Mouse (Mus musculus) mesoderm, embryonic 11.5 days (tissue): ENCODE measurements around the gene Rhot2.

Experiments used
- DNase-seq: peaks from one replicate; pipeline ENCODE4 v3.0.0-alpha.2; 2012; ENCODE audit warnings: low read depth, low spot score

The Rhot2 gene

GRCm38 (mm10) chr17:25796211-25796771 is 48.4 kb downstream of the Rhot2 start:
- no peak for DNase-seq

GRCm38 (mm10) chr17:25795609-25796092 is 49.0 kb downstream of the Rhot2 start, which contains the start of gene AC134908.4:
TSS of gene AC134908.4 (minus strand) at chr17:25795659.
- DNase-seq = peak; percentile 88

GRCm38 (mm10) chr17:25794998-25795397 is 49.7 kb downstream of the Rhot2 start:
- DNase-seq = no peak

GRCm38 (mm10) chr17:25794197-25794596 is 50.5 kb downstream of the Rhot2 start:
- peak; percentile 42 for DNase-seq

GRCm38 (mm10) chr17:25792615-25793014 is 52.0 kb downstream of the Rhot2 start, which contains the start of gene Fam173a:
TSS of gene Fam173a (minus strand) at chr17:25792901.
- peak; percentile 58 for DNase-seq

GRCm38 (mm10) chr17:25791843-25792527 is 52.7 kb downstream of the Rhot2 start:
- DNase-seq = peak; percentile 86

GRCm38 (mm10) chr17:25791320-25791842 is 53.3 kb downstream of the Rhot2 start:
- DNase-seq = no peak
